Mouse (Mus musculus) testis, adult 2 months (tissue): ENCODE data around the gene Glce.

Source experiments
- CTCF ChIP-seq: fragments of 200-500 bp; IDR thresholded peaks from 2 replicates; pipeline ENCODE4 v1.5.1; 2012; ENCODE audit warnings: low read depth, mild to moderate bottlenecking, inconsistent platforms, low read length, moderate library complexity; ENCODE audit not compliant: control insufficient read depth, insufficient read depth, insufficient replicate concordance
- POLR2A ChIP-seq: fragments of 200-500 bp; IDR thresholded peaks from 2 replicates; pipeline ENCODE4 v1.6.1; 2012; ENCODE audit warnings: low read depth, mild to moderate bottlenecking, inconsistent platforms, low read length, moderate library complexity; ENCODE audit not compliant: control insufficient read depth

DNA sequence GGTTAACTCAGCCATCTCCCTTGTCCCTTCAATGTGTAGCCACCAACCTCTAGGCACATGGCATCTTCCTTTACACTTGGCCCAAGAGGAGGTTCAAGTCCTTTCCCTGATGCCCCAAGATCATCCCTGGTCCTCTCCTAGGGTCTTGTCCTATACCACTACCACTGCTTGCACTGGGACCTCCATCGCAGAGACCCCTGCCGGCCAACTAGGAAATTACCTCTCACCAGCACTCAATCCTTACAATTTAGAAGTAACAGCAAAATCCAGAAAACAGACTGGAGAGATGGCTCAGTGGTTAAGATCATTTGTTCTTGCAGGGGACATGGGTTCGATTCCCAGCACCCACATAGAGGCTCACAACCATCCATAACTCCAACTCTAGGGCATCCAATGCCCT, 107.0 kb downstream of the Glce start:
- no peak for TF ChIP-seq POLR2A
- no peak for TF ChIP-seq CTCF
